Mouse (Mus musculus) testis, postnatal 14 days (tissue): ENCODE data around the gene Cyp2a12.
"Not testable (repeated sequence)": the region's sequence is repeated elsewhere in the genome, so short reads cannot be mapped to it uniquely, and the experiment has no call there.

ENCODE experiments used
- DNase-seq: peaks from one replicate; pipeline ENCODE4 v3.0.0; 2021; ENCODE audit warnings: low spot score

The Cyp2a12 gene

GRCm38 (mm10) chr7:27028789-27029188, at the start of gene Cyp2a12:
Gene Cyp2a12, plus strand, starts transcription at chr7:27029081.
- DNase-seq = no peak

- not testable (repeated sequence) for DNase-seq
Observed at GRCm38 (mm10) chr7:26981464-26981863, 47.4 kb upstream of the Cyp2a12 start.

GRCm38 (mm10) chr7:26981937-26982336, 46.9 kb upstream of the Cyp2a12 start:
- not testable (repeated sequence) for DNase-seq

GRCm38 (mm10) chr7:26982551-26982950, 46.3 kb upstream of the Cyp2a12 start:
- DNase-seq = no peak

- not testable (repeated sequence) for DNase-seq
Observed at GRCm38 (mm10) chr7:26983151-26983550, 45.7 kb upstream of the Cyp2a12 start.

- DNase-seq = not testable (repeated sequence)
Observed at GRCm38 (mm10) chr7:27026581-27026980, 2.3 kb upstream of the Cyp2a12 start.

GRCm38 (mm10) chr7:27048886-27049285, 20.0 kb downstream of the Cyp2a12 start:
- not testable (repeated sequence) for DNase-seq

GRCm38 (mm10) chr7:27059333-27059732, 30.5 kb downstream of the Cyp2a12 start:
- DNase-seq = not testable (repeated sequence)

GRCm38 (mm10) chr7:27059896-27060295, 31.0 kb downstream of the Cyp2a12 start:
- DNase-seq = not testable (repeated sequence)

- DNase-seq = no peak
Observed at GRCm38 (mm10) chr7:27078641-27079040, 49.8 kb downstream of the Cyp2a12 start.

- DNase-seq = no peak
Observed at GRCm38 (mm10) chr7:27081625-27082024, 52.7 kb downstream of the Cyp2a12 start.
